Mouse (Mus musculus) limb, embryonic 11.5 days (tissue): ENCODE measurements around the gene Fam78b. TPM values are rescaled to one million over a fixed set of nuclear protein-coding genes. Genes with fewer than 3 reads are reported as not detected.
A peak's percentile ranks its signal among the peaks of the same experiment; 100 is the strongest.

ENCODE experiments used
- ATAC-seq: fragments of 200-750 bp; cut with Nextera tagmentation; 2 replicates; pipeline ENCODE4 v1.8.0; 2017; ENCODE audit warnings: low read depth; ENCODE audit not compliant: insufficient number of reproducible peaks, low FRiP score, low TSS enrichment
- DNase-seq: peaks from one replicate; pipeline ENCODE4 v3.0.0-alpha.2; 2015; ENCODE audit warnings: low spot score
- H3K27ac ChIP-seq: fragments of 300-500 bp; sonication (generic); replicated peaks from 2 replicates; pipeline ENCODE4 v1.5.1; 2014; ENCODE audit warnings: low read depth, mild to moderate bottlenecking, low read length
- H3K27me3 ChIP-seq: fragments of 300-500 bp; sonication (generic); 2 replicates; pipeline ENCODE4 v1.6.1; 2014; ENCODE audit warnings: mild to moderate bottlenecking, low read length, mixed read lengths; ENCODE audit not compliant: control insufficient read depth, insufficient read depth
- H3K36me3 ChIP-seq: fragments of 300-500 bp; sonication (generic); 2 replicates; pipeline ENCODE4 v1.6.1; 2014; ENCODE audit warnings: mild to moderate bottlenecking, low read length, moderate library complexity, mixed read lengths; ENCODE audit not compliant: control insufficient read depth, insufficient read depth
- H3K4me1 ChIP-seq: fragments of 300-500 bp; sonication (generic); 2 replicates; pipeline ENCODE4 v1.6.1; 2014; ENCODE audit warnings: low read length, mixed read lengths; ENCODE audit not compliant: control insufficient read depth, insufficient read depth
- H3K4me2 ChIP-seq: fragments of 300-500 bp; sonication (generic); 2 replicates; pipeline ENCODE4 v1.6.1; 2014; ENCODE audit warnings: low read depth, mild to moderate bottlenecking, moderate library complexity; ENCODE audit not compliant: severe bottlenecking
- H3K4me3 ChIP-seq: fragments of 300-500 bp; sonication (generic); 2 replicates; pipeline ENCODE4 v1.5.1; 2014; ENCODE audit warnings: low read depth, low read length
- H3K9ac ChIP-seq: fragments of 300-500 bp; sonication (generic); 2 replicates; pipeline ENCODE4 v1.6.1; 2014; ENCODE audit warnings: mild to moderate bottlenecking, low read length
- H3K9me3 ChIP-seq: fragments of 300-500 bp; sonication (generic); 2 replicates; pipeline ENCODE4 v1.6.1; 2016; ENCODE audit warnings: low read length; ENCODE audit not compliant: control insufficient read depth
- WGBS: fragments of 180-500 bp; shearing (Covaris S2); extraction: QIAGEN DNeasy Blood & Tissue Kit; methylation state at CpG from one replicate; pipeline ENCODE4 v1.1.7; 2014; 5-methylcytosine and 5-hydroxymethylcytosine counted together
- polyA plus RNA-seq: library from polyadenylated mRNA; unstranded; fragments of >200 nt; fragmentation: Nextera tagmentation; extraction: Ambion mirVana; gene quantifications from 2 replicates; pipeline ENCODE4 v1.2.1, GENCODE M21; 2014

Gene Fam78b
- polyA plus RNA-seq, 1 experiment from 2014 or later = 1.4 TPM

- Histone ChIP-seq H3K4me3 (no peak overlapping the region), H3K27ac (no peak overlapping the region), H3K27me3 (no peaks in the 10 kb centered on the region), H3K36me3 (no peaks in the 10 kb centered on the region), H3K4me2 (no peak overlapping the region), H3K9me3 (no peaks in the 10 kb centered on the region), H3K4me1 (no peaks in the 10 kb centered on the region), H3K9ac (no peak overlapping the region)
- WGBS = 92% methylated on average over 4 of the region's 4 CpGs
- DNase-seq (no peak), ATAC-seq (no peak)
Measured at GRCm38 (mm10) chr1:167105916-167106315, 104.7 kb downstream of the Fam78b start.

GRCm38 (mm10) chr1:167108973-167109509 is 107.8 kb downstream of the Fam78b start:
- H3K9me3 ChIP-seq = no peaks in the 10 kb centered on the region
- no peak overlapping the region for H3K4me3 ChIP-seq
- no peak overlapping the region for H3K27ac ChIP-seq
- DNase-seq (no peak), ATAC-seq (no peak)
- no peaks in the 10 kb centered on the region for H3K27me3 ChIP-seq
- no peak overlapping the region for H3K9ac ChIP-seq
- no peaks in the 10 kb centered on the region for H3K36me3 ChIP-seq
- no peaks in the 10 kb centered on the region for H3K4me1 ChIP-seq
- H3K4me2 ChIP-seq = no peak overlapping the region
- WGBS = 86% methylated on average over 8 of the region's 8 CpGs

- no peak for ATAC-seq
- H3K36me3 ChIP-seq = no peaks in the 10 kb centered on the region
- 71% methylated on average over 4 of the region's 4 CpGs for WGBS
Measured at GRCm38 (mm10) chr1:167114363-167115050, 113.3 kb downstream of the Fam78b start.

GRCm38 (mm10) chr1:167115121-167115520 is 113.9 kb downstream of the Fam78b start:
- Histone ChIP-seq H3K27me3 (no peaks in the 10 kb centered on the region), H3K4me3 (no peak overlapping the region), H3K4me2 (no peak overlapping the region), H3K4me1 (no peaks in the 10 kb centered on the region), H3K9ac (no peak overlapping the region), H3K27ac (no peak overlapping the region), H3K36me3 (no peaks in the 10 kb centered on the region), H3K9me3 (no peaks in the 10 kb centered on the region)
- DNase-seq (no peak), ATAC-seq (no peak)
- 29% methylated on average over 4 of the region's 4 CpGs for WGBS

More at GRCm38 (mm10) chr1:167114363-167115050, 113.3 kb downstream of the Fam78b start:
- Histone ChIP-seq H3K27ac (no peak overlapping the region), H3K9ac (no peak overlapping the region), H3K9me3 (no peaks in the 10 kb centered on the region), H3K27me3 (no peaks in the 10 kb centered on the region), H3K4me2 (no peak overlapping the region), H3K4me1 (no peaks in the 10 kb centered on the region), H3K4me3 (no peak overlapping the region)
- DNase-seq = no peak

GRCm38 (mm10) chr1:167116733-167117132 is 115.5 kb downstream of the Fam78b start:
- H3K36me3 ChIP-seq = no peaks in the 10 kb centered on the region
- no peak for ATAC-seq

GRCm38 (mm10) chr1:167118971-167119370 is 117.8 kb downstream of the Fam78b start:
- Histone ChIP-seq H3K4me2 (no peak overlapping the region), H3K4me1 (no peaks in the 10 kb centered on the region), H3K36me3 (no peaks in the 10 kb centered on the region), H3K9me3 (no peaks in the 10 kb centered on the region), H3K27me3 (no peaks in the 10 kb centered on the region), H3K27ac (no peak overlapping the region), H3K4me3 (no peak overlapping the region), H3K9ac (no peak overlapping the region)
- ATAC-seq (no peak), DNase-seq (no peak)
- WGBS = 85% methylated on average over 7 of the region's 7 CpGs

More at GRCm38 (mm10) chr1:167116733-167117132, 115.5 kb downstream of the Fam78b start:
- no peaks in the 10 kb centered on the region for H3K9me3 ChIP-seq
- DNase-seq = no peak
- no peak overlapping the region for H3K27ac ChIP-seq
- no peaks in the 10 kb centered on the region for H3K27me3 ChIP-seq
- no peak overlapping the region for H3K9ac ChIP-seq
- WGBS = 86% methylated on average over 3 of the region's 3 CpGs
- H3K4me3 ChIP-seq = no peak overlapping the region
- no peak overlapping the region for H3K4me2 ChIP-seq
- H3K4me1 ChIP-seq = no peaks in the 10 kb centered on the region

- Histone ChIP-seq H3K4me3 (no peak overlapping the region), H3K9me3 (no peaks in the 10 kb centered on the region), H3K27me3 (no peaks in the 10 kb centered on the region), H3K4me1 (no peaks in the 10 kb centered on the region), H3K9ac (no peak overlapping the region), H3K4me2 (no peak overlapping the region), H3K36me3 (no peaks in the 10 kb centered on the region), H3K27ac (no peak overlapping the region)
- 73% methylated on average over 8 of the region's 8 CpGs for WGBS
- no peak for ATAC-seq
- DNase-seq = no peak
Measured at GRCm38 (mm10) chr1:167119439-167119838, 118.2 kb downstream of the Fam78b start.

GRCm38 (mm10) chr1:167122436-167122835 is 121.2 kb downstream of the Fam78b start:
- Histone ChIP-seq H3K4me2 (no peak overlapping the region), H3K9me3 (no peaks in the 10 kb centered on the region), H3K4me1 (no peaks in the 10 kb centered on the region), H3K36me3 (no peaks in the 10 kb centered on the region), H3K9ac (no peak overlapping the region), H3K4me3 (no peak overlapping the region), H3K27me3 (no peaks in the 10 kb centered on the region), H3K27ac (no peak overlapping the region)
- DNase-seq (no peak), ATAC-seq (no peak)
- 88% methylated on average over 2 of the region's 2 CpGs for WGBS

GRCm38 (mm10) chr1:167123551-167123950 is 122.3 kb downstream of the Fam78b start:
- DNase-seq (peak; percentile 62), ATAC-seq (no peak)
- H3K4me2 ChIP-seq = no peak overlapping the region
- no peak overlapping the region for H3K27ac ChIP-seq
- no peaks in the 10 kb centered on the region for H3K36me3 ChIP-seq
- H3K27me3 ChIP-seq = no peaks in the 10 kb centered on the region
- H3K4me3 ChIP-seq = no peak overlapping the region
- H3K9ac ChIP-seq = no peak overlapping the region
- no peaks in the 10 kb centered on the region for H3K9me3 ChIP-seq
- H3K4me1 ChIP-seq = no peaks in the 10 kb centered on the region
